Mouse (Mus musculus) cerebellum, adult 11-12 months (tissue): Measurements from ENCODE around the gene Gpr137b.
"Not testable (repeated sequence)": the region's sequence is repeated elsewhere in the genome, so short reads cannot be mapped to it uniquely, and the experiment has no call there.

ENCODE experiments used
- DNase-seq: peaks from one replicate; pipeline ENCODE4 v3.0.0; 2022

The Gpr137b gene

DNA sequence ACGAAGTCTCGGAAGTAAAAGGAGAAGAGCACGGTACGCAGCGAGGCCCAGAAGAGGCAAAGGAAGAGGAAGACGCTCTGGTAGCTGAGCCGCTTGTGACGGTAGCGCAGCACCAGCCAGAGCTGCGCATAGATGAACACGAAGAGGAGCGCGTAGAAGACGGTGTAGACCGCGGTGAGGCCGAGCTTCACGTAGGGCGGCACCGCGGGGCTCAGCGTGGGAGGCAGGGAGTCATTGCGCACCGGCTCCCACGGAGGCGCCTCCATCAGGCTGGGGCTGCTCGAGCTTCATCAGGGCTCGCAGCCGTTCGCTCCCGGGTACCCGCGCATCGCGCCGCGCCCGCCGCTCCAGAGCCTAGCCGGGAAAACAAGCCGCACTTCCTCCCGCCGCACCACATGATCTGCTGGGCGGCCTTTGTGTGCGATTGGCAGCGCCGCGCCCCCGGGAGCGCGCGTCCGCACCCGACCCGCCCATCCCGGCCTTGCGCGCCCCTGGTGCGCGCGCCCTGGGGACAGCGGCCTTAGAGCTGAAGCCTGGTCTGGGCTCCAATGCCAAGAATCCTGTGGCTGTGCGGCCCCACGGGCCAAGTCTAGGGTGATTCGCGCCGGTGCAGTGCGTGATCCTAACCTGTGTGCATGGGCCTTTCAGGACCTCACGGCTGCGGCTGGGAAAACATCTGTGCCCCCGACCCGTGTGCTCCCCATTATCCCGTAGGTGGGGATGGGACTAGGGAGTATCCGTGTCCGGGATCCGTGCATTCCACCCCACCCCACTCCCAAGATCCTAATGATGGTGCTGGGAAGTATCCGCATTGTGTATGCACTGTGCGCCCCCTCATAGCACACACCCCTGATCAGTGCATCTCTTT lies at the start of gene Gpr137b:
TSS of gene Gpr137b (minus strand) at position 787 of the 868 bp plus-strand sequence.
- DNase-seq, result peak; percentile 46

DNA sequence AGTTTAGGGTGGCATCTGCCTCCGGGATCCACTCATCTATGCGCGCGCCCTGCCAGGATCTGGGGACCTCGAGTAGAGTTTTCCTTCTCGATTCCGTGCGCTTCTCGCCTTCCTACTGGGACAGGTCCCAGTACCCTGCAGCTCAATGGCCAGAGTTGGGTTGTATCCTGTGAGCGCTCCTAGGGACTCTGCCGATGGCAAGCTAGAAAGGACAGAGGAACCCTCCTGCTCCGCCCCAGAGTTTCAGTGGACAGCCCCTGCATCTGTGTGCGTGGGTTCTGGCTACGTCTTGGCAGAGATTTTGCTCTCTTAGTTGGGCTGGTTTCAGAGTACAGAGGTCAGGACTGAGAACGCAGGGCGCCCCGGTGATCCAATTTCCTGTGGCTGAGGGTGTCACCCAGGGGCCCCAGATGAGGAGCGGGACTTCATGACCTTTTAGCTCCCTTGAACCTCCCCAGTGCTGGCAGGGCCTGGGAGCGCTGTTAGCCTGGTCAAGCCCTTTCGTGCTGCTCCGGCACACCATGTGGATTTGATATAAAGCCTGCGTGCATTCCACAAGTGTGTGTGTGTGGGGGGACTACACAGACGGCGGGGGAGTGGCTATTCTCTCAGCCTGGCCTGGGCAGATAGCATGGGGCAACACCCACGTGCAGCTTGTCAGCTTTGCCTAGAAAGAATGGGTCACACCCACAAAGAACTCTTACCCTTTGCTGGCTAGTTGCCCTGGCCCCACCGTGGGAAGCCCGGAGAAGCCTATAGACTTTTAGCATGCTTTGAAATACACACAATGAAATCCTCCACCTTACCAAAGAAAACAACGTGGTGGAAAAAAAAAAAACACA lies 44.5 kb upstream of the Gpr137b start:
- DNase-seq, result not testable (repeated sequence)

DNA sequence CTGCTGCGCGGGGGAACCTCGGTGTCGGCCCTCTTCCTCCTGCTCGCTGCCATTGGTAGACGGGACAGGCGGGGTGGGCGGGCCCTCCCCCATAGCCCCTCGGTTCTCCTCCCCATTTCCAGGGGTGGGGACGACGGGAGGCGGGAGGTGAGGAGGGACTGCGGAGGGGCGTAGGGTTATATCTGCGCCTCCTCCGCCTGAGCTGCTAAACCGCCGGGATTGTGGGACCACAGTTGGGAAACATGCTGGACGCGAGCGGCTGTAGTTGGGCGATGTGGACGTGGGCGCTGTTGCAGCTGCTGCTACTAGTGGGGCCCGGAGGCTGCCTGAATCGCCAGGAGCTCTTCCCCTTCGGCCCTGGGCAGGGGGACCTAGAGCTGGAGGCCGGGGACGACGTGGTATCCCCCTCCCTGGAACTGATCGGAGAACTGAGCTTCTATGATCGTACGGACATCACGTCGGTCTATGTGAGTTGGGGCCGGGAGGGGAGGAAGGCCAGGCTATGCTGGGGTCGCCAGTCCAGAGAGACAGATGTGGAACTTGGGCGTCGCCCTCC lies 43.7 kb upstream of the Gpr137b start, which contains the start of gene Nid1:
TSS of gene Nid1 (plus strand) at position 92 of the 556 bp plus-strand sequence.
- DNase-seq, result not testable (repeated sequence)

DNA sequence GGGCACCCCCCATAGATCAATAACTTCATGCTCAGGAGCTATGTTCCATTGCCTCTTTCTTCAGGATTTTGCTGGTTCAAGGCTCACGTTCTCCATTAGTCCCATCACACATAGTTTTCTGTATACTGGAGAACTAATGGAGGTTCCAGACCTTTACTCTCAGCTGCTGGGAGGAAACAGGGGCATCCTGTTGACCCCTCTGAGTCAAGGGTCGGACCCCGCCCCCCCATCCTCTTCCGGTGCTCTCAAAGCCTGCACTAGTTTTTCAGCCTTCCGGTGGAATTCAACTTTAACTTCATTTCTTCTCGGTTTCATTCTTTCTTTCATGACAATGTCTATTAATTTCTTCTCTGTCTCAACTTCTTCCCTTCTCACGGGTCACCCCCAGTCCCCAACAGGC lies 42.3 kb upstream of the Gpr137b start:
- DNase-seq, result not testable (repeated sequence)

DNA sequence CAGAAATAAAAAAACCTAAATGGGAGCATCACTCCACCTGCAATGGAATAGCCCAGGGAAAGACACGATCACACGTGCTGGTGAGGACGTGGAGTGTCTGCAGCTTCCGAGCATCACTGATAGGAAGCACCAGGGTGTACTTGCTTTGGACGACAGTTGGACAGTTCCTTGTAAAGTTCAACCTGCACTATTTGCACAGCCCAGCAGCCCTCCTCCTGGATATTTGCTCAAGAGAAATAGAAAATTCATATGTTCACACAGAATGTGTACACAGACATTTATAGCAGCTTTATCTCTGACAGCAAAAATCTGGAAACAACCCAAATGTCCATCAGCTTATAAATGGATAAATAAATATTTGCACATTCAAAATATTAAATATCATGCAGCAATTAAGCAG lies 29.5 kb upstream of the Gpr137b start:
- DNase-seq, result not testable (repeated sequence)

DNA sequence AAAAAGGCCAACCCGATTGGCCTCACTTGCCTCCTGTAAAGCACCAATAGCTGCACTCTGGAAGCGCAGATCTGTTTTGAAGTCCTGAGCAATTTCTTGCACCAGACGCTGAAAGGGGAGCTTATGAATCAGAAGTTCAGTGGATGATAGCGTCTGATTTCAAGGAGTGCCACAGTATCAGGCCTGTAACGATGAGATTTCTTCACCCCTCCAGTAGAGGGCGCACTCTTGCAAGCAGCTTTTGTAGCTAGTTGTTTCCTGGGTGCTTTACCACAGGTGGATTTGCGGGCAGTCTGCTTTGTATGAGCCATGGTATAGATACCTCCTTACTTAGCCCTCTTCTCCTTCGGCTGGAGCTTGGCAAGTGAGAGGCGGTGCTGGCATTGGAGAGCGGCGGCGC lies 25.0 kb upstream of the Gpr137b start:
- not testable (repeated sequence) for DNase-seq

DNA sequence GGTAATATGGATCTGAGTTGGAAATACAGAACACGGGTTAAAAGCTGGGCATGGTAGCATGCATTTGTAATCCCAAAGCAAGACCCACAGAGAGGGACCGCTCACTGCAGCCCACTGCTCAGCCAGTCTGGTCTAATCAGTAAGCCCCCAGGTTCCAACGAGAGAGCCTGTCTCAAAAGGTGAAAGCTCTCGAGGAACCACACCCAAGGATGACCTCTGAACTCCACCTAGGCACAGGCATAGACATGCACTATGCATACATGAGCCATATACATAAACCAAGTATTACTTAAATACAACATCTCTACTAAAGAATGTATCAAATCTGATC lies 22.2 kb upstream of the Gpr137b start:
- DNase-seq, result not testable (repeated sequence)

DNA sequence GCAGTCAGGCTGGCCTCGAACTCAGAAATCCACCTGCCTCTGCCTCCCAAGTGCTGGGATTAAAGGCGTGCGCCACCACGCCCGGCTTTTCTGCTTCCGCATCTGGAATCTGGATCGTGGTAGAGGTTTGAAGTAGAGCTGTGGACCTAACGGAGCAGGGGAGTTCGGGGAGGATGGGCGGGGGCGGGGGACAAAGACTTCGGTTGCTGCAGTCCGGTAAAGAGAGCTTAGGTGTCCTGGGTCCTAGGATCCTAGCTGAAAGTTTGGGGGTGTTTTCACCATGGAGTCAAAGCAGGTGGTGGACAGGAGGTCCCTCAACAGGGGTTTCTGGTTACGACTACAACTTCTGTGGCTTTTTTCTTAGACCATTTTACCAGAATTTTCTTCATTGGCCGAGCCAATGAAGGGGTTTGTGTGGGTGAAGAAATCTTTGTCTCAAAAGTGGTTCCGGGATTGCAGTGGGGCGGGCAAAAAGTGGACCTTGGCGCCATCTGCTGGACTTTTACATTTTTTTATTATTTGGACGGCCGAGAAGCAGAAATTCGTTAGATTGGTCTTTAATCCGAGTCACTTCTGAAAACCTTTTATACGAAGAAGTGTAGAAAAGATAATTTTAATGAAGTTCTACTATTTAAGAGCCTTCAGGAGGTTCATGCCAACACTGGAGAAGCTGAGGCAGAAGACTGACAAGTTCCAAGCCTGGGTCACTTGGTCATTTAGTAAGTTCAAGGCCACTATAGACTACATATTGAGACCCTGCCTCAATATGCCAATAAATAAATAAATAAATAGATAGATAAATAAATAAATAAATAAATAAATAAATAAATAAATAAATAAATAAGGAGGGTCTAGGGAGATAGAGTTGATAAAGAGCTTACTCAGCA lies 21.5 kb upstream of the Gpr137b start:
- DNase-seq, result not testable (repeated sequence)

DNA sequence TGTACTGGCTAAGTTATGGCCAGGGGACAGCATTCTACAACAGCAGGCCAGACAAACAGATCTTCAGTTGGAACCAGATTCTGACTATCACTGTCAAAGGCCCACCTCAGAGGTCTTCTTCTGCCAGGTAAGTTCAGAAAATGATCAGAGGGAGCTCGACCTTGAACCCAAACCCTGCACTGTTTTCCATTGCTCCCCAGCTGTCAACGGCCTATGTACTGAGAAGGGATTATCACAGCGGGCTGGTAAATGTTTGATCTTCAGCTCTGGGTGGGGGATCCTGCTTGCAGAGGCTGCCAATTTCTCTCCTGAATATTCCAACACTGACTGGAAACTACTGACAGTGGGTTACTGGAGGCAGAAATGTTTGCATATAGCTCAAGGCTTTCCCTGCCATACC lies 20.4 kb upstream of the Gpr137b start:
- no peak for DNase-seq

DNA sequence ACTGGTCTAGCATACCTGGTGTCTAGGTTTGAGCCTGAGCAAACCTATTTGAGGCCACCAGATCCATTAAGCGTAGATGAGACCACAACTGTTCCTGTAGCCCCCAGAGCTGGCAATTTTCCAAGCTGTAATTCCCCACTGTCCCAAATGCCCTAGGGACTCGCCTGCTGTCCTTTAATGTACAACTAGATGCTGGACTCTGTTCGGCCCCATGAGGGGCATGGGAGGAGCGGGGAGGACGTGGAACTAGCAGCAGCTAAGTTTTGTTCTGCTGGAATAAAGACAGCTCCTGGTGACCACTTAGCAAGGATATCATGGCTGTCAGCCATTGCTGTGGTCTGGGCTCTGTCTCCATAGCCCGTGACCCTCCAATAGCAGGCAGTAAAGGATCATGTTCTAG lies 11.7 kb upstream of the Gpr137b start:
- DNase-seq, result not testable (repeated sequence)

DNA sequence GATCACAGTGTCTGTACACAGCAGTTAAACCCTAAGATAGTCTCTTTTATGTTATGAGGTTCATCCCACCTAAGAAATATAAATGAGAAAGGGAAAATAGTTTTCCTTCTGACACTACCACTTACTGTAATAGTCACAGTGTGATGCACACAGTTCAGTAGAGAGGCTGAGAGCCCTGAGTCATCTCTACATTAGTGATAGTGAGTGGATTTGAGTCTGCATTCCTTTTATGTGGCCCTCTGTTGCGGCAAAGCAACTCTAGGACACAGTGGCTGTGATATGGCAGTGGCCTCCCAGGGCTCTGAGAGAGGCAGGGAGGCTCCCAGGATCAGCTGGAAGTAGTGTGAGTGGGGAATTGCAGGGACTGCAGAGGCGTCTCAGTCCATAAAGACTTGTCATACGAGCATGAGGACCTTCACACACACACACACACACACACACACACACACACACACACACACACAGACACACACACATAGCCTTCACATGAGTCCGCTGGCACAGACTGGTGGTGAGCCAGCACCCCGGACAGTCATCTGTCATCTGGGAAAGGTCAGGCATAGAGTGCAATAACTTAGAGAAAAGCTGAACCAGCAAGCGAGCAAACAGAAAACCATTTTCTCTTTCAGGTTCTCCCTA lies 10.8 kb upstream of the Gpr137b start:
- not testable (repeated sequence) for DNase-seq

DNA sequence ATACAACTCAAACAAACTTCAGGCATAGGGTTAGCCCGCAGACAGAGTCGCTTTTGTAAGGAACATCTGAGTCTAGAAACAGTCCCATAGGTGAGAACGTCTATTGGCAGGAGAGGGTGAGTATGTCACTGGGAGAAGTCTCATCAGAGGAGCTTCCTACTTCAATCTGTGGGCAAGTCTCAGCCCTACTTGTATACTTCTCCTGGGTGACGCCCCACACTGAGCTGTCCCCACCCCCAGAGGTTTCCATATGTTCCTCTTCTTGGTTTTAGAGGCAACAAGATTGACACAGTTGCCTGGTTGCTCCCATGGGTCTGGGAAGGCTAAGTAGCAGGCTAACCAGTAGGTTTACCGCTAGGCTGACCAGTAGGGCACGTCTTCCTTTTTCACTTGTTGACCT lies 10.0 kb upstream of the Gpr137b start:
- not testable (repeated sequence) for DNase-seq

DNA sequence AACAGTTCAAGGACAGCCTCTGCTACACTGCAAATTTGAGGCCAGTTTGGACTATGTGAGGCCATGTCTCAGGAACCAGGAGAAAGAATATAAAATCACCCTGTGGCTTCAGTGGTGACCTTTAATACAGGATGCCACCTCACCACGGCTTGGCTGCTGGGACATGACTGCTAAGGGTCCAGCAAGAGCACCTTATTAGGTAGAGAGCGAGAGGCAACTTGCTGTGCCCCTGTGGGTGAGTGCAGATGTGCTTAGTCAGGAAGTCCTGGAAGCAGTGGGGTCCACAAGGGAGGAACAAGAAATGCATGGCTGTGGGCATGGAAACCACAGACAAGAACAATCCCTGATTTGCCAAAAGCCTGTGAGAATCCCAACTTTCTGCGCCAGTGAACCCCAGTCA lies 9.6 kb upstream of the Gpr137b start:
- DNase-seq, result not testable (repeated sequence)

DNA sequence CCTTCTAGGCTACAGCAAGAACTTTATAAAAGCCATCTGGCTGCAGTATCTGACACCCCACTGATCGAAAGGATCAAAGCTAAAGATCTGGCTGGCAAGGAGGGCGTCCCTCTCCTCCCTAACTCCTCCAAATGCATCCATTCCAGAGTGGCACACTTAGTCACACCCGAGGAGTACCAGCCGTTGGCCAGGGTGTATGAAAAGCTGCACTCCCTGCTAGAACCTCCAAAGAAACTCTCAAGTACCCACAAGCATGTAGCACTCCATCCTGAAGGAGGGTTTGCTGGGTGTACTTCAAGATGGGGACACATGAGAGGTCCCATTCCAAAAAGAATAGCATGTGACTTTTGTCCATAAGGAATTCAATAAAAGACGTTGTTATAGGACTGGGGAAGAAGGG lies 9.0 kb upstream of the Gpr137b start:
- DNase-seq, result not testable (repeated sequence)

DNA sequence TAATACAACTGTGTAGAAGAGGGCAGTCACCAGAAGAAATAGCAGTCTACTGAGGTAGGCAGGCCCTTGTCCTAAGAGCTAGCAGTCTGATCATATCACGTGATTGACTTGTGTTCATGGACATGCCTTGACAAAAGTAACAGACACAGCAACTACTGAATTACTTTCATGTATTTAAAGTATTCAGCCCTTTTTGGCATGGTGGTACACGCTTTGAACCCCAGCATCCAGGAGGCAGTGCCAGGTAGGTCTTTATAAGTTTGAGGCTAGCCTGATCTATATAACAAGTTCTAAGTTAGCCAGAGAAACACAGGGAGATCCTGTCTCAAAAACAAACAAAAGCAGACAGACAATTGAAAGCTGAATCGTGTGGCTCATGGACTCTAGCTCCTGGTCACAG lies 7.0 kb upstream of the Gpr137b start:
- not testable (repeated sequence) for DNase-seq

DNA sequence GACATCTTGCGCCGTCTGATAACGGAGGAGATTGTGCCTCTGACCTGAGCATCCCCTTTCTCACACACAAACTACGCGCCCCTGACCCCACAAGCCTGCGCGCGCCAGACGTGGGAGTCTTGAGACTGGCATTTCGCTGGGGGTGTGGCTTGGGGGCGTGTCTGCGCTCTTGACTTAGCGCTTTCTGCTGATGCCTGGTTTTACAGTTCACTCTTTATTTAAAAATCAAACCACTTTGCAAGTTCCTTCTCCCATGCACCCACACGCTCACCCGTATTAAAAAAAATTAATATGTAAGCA lies 232 bp upstream of the Gpr137b start:
- DNase-seq, result not testable (repeated sequence)

DNA sequence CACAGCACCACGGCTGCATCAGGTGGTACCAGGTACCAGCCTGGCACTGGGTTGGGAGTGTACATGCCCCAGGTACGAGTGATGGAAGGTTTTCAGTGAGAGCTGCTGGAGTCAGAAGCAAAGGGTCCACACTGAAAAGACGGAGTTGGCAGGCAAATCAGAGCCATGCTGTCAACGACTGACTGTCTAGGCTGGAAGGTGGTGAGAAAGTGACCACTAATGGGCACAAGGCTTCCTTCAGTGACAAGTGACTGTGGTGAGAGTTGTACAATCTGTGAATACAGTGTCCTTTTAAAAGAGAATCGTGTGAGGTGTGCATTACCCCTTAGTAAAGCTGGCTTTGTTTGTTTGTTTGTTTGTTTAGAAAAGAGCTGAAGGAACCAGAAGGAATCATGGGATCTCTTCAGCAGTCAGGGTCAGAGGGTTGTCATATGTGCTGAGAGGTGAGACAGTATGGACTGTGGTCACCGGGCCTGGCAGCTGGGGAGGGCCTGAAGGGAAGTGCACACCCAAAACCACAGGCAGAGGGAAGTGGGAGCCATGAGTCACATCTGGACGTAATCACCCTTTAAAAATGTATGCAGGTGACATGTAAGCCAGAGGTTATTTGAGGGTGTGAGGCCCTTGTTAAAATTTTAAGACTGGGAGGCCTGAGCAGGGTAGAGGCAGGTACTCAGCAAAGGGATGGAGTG lies 15.5 kb downstream of the Gpr137b start:
- DNase-seq, result not testable (repeated sequence)

DNA sequence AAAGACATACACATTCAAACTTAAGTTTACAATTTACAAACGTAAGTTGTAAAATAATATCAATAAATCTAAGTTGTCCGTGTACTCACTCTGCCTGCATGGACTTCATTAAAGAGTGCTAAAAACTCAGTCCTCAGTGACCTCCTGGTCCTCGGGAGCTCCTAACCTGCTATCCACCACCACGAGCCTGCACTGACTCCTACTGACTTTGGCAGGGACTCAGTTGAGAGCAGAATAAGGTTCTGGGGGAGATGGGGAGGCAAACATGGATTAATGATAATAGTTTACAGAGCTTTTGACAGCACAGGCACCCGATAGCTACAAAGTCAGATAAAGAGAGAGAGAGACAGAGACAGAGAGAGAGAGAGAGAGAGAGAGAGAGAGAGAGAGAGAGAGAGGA lies 16.6 kb downstream of the Gpr137b start:
- no peak for DNase-seq

DNA sequence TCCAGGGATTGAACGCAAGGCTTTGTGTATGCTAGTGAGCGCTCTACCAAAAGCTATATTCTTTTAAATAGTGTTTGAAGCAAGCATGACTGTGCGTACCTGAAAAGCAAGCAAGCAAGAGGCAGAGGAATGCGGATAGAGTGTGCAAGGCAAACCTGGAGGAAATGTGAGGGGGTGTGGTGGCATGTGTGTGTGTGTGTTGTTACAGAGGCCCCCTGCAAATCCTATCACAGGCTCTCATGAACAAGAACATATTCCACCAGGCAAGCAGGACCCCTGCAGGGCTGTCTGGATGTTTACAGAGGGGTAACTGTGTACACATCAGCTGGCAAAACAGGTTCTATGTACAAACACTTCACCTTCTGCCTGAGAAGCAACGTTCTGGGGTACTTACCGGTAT lies 19.8 kb downstream of the Gpr137b start:
- DNase-seq, result not testable (repeated sequence)

DNA sequence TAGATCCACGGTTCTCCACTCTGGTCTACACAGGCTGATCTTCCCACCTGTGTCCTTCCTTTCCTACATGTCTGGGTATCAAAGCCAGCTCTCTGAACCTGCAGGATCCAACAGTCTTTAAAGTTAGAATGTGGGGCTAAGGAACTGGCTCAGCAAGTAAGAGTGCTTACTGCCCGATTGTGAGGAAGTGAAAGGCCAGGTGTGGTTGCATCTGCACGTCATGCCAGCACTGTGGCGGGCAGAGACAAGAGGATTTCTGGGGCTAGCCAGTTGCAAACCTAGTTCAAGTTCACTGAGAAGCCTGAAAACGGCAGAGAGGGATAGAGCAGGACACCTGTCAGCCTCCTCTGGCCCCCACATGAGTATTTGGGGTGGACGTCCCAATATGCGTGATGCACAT lies 22.4 kb downstream of the Gpr137b start:
- DNase-seq, result not testable (repeated sequence)

DNA sequence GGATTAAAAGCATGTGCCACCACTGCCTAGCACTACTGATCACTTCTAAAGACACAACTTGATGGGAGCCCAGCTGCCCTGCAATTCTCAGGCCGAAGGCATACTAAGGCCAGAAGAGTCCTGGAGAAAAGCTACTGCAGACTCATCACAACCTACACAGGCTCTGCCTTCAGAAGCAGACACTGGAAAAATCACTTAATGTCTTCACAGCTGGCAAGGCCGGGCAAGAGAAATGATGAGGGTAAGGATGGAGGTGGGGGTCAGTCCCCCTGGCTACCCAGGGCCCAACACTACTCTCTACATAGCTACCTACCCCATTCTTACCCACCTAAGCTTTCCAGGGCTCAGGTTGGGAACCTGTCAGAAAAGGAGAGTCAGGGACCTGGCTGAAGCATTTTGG lies 27.4 kb downstream of the Gpr137b start:
- DNase-seq, result not testable (repeated sequence)
